Mouse (Mus musculus) layer of hippocampus, adult 2 months (tissue): Measurements from ENCODE around the gene Wdr44. TPM values are rescaled to one million over a fixed set of nuclear protein-coding genes. Genes with fewer than 3 reads are reported as not detected.

Experiments
- DNase-seq, 2 experiments: peaks; one replicate each; pipeline ENCODE4 v3.0.0; 2022; ENCODE audit warnings: low spot score in 2 of 2
- H3K27ac ChIP-seq: fragments of 200-600 bp; 2 replicates; pipeline ENCODE4 v1.8.1; 2022
- H3K4me3 ChIP-seq: fragments of 200-600 bp; 2 replicates; pipeline ENCODE4 v1.8.1; 2022; ENCODE audit warnings: mild to moderate bottlenecking
- CTCF ChIP-seq: fragments of 200-600 bp; conservative IDR thresholded peaks from 2 replicates; pipeline ENCODE4 v1.8.1; 2022; ENCODE audit warnings: antibody characterized with exemption, mild to moderate bottlenecking, moderate library complexity
- long read RNA-seq, 2 experiments: library from polyadenylated mRNA; stranded (forward); transcript quantifications; one replicate each; pipeline ENCODE4 v2.0.0; 2021; ENCODE audit warnings: borderline mapping rate in 2 of 2
- total RNA-seq, 2 experiments: library from RNA; stranded (reverse); gene quantifications; 2 replicates each; pipeline ENCODE4 v1.2.3; 2021

The Wdr44 gene
- total RNA-seq, result 10 to 100 TPM; 24.2 to 25.2 TPM
- long read RNA-seq, experiment 1, full-length matches to known transcripts, result 11 of 15 reads
- long read RNA-seq, experiment 1, partial matches to known transcripts, result 3 of 15 reads
- long read RNA-seq, experiment 1, other reads (novel, unspliced or antisense), result 1 of 15 reads
- long read RNA-seq, experiment 2, full-length matches to known transcripts, result 17 of 27 reads
- long read RNA-seq, experiment 2, partial matches to known transcripts, result 4 of 27 reads
- long read RNA-seq, experiment 2, other reads (novel, unspliced or antisense), result 6 of 27 reads

- DNase-seq, result peak; percentile 91 to 92
- no peak for TF ChIP-seq CTCF
- Histone ChIP-seq H3K4me3 (peak within 1 kb of the TSS; percentile 78), H3K27ac (peak within 1 kb of the TSS; percentile 90)
Measured at GRCm38 (mm10) chrX:23692722-23693442, at the start of gene Wdr44. Gene Wdr44 (plus strand): TSS chrX:23693051.

GRCm38 (mm10) chrX:23648371-23648770, 44.5 kb upstream of the Wdr44 start:
- DNase-seq, result no peak
- Histone ChIP-seq H3K4me3 (no peak overlapping the region), H3K27ac (no peak overlapping the region)
- no peak for TF ChIP-seq CTCF

- DNase-seq, result no peak
- Histone ChIP-seq H3K27ac (no peak overlapping the region), H3K4me3 (no peak overlapping the region)
- TF ChIP-seq CTCF, result no peak
Measured at GRCm38 (mm10) chrX:23662216-23662615, 30.6 kb upstream of the Wdr44 start.

- TF ChIP-seq CTCF, result no peak
- H3K4me3 ChIP-seq, result no peak overlapping the region
- no peak overlapping the region for H3K27ac ChIP-seq
- no peak for DNase-seq
Measured at GRCm38 (mm10) chrX:23673193-23673592, 19.7 kb upstream of the Wdr44 start.

GRCm38 (mm10) chrX:23675450-23675849, 17.4 kb upstream of the Wdr44 start:
- no peak for TF ChIP-seq CTCF
- no peak for DNase-seq
- no peak overlapping the region for H3K4me3 ChIP-seq
- H3K27ac ChIP-seq, result no peak overlapping the region

- TF ChIP-seq CTCF, result no peak
- Histone ChIP-seq H3K4me3 (no peak overlapping the region), H3K27ac (no peak overlapping the region)
- no peak for DNase-seq
Measured at GRCm38 (mm10) chrX:23676583-23676982, 16.3 kb upstream of the Wdr44 start.

GRCm38 (mm10) chrX:23677511-23677910, 15.3 kb upstream of the Wdr44 start:
- no peak overlapping the region for H3K27ac ChIP-seq
- TF ChIP-seq CTCF, result no peak
- no peak overlapping the region for H3K4me3 ChIP-seq
- DNase-seq, result no peak

GRCm38 (mm10) chrX:23692336-23692721, 522 bp upstream of the Wdr44 start:
- DNase-seq, result no peak
- Histone ChIP-seq H3K27ac (peak overlapping the region; percentile 70; the same call in 1 of the 2 replicates), H3K4me3 (peak overlapping the region; percentile 78)
- TF ChIP-seq CTCF, result no peak

- H3K4me3 ChIP-seq, result peak overlapping the region; percentile 78
- DNase-seq, result no peak
- TF ChIP-seq CTCF, result no peak
- peak overlapping the region; percentile 90 for H3K27ac ChIP-seq
Measured at GRCm38 (mm10) chrX:23693443-23694400, 871 bp downstream of the Wdr44 start.

GRCm38 (mm10) chrX:23694588-23694987, 1.7 kb downstream of the Wdr44 start:
- peak overlapping the region; percentile 78 for H3K4me3 ChIP-seq
- TF ChIP-seq CTCF, result no peak
- no peak overlapping the region for H3K27ac ChIP-seq
- no peak for DNase-seq

GRCm38 (mm10) chrX:23695109-23695508, 2.3 kb downstream of the Wdr44 start:
- H3K4me3 ChIP-seq, result peak overlapping the region; percentile 78; the same call in 1 of the 2 replicates
- no peak for TF ChIP-seq CTCF
- no peak overlapping the region for H3K27ac ChIP-seq
- no peak for DNase-seq

GRCm38 (mm10) chrX:23697346-23697745, 4.5 kb downstream of the Wdr44 start:
- H3K4me3 ChIP-seq, result no peak overlapping the region
- no peak overlapping the region for H3K27ac ChIP-seq
- DNase-seq, result no peak
- no peak for TF ChIP-seq CTCF

- no peak for TF ChIP-seq CTCF
- H3K27ac ChIP-seq, result no peak overlapping the region
- DNase-seq, result no peak
- H3K4me3 ChIP-seq, result no peak overlapping the region
Measured at GRCm38 (mm10) chrX:23699023-23699422, 6.2 kb downstream of the Wdr44 start.
